Mouse (Mus musculus): ENCODE measurements around the gene Thbd. TPM values are rescaled to one million over a fixed set of nuclear protein-coding genes. Genes with fewer than 3 reads are reported as not detected.

The Thbd gene
- 10 to 100 TPM; 17.4 to 18.2 TPM for total RNA-seq (2023)

GRCm38 (mm10) chr2:148407870-148408760 lies at the start of gene Thbd:
TSS of gene Thbd (minus strand) at chr2:148408188.

GRCm38 (mm10) chr2:148443249-148443958 lies 35.4 kb upstream of the Thbd start, which contains the start of gene Cd93:
TSS of gene Cd93 (minus strand) at chr2:148443563.

GRCm38 (mm10) chr2:148395131-148396051 lies 12.6 kb downstream of the Thbd start, which contains the start of gene Sstr4:
TSS of gene Sstr4 (plus strand) at chr2:148395344.

Other genes with a start within 250 kb of the Thbd start
- 1 to 10 TPM; 1.9 to 2.0 TPM for gene Sstr4, start 12.8 kb downstream of the Thbd start, total RNA-seq (2023)
- gene Cd93, start 35.4 kb upstream of the Thbd start, total RNA-seq (2023), result 10 to 100 TPM; 41.3 to 48.6 TPM

All from neutrophil, adult 83 days (primary cell).